Mouse (Mus musculus) thymus, adult 2 months (tissue): ENCODE measurements around the gene Mgat3. TPM values are rescaled to one million over a fixed set of nuclear protein-coding genes. Genes with fewer than 3 reads are reported as not detected.
A peak's percentile ranks its signal among the peaks of the same experiment; 100 is the strongest.

Experiments used
- DNase-seq: peaks from one replicate; pipeline ENCODE4 v3.0.0; 2021
- H3K27ac ChIP-seq: fragments of 200-500 bp; 2 replicates; pipeline ENCODE4 v1.5.1; 2012; ENCODE audit warnings: low read length, control low read depth; ENCODE audit not compliant: control insufficient read depth, insufficient read depth
- H3K27me3 ChIP-seq: fragments of 200-500 bp; 2 replicates; pipeline ENCODE4 v1.6.1; 2012; ENCODE audit warnings: mild to moderate bottlenecking, low read length, moderate library complexity, mixed read lengths; ENCODE audit not compliant: control insufficient read depth, insufficient read depth
- H3K36me3 ChIP-seq: fragments of 200-500 bp; 2 replicates; pipeline ENCODE4 v1.6.1; 2012; ENCODE audit warnings: mild to moderate bottlenecking, low read length, moderate library complexity; ENCODE audit not compliant: control insufficient read depth, insufficient read depth
- H3K4me1 ChIP-seq: fragments of 200-500 bp; replicated peaks from 2 replicates; pipeline ENCODE4 v1.6.1; 2012; ENCODE audit warnings: low read length; ENCODE audit not compliant: control insufficient read depth, insufficient read depth
- H3K4me3 ChIP-seq: fragments of 200-500 bp; 2 replicates; pipeline ENCODE4 v1.5.1; 2012; ENCODE audit warnings: mild to moderate bottlenecking, low read length, control low read depth, moderate library complexity; ENCODE audit not compliant: control insufficient read depth, insufficient read depth
- CTCF ChIP-seq: fragments of 200-500 bp; IDR thresholded peaks from 2 replicates; pipeline ENCODE4 v1.5.1; 2012; ENCODE audit warnings: mild to moderate bottlenecking, control low read depth, low read length, moderate library complexity, borderline replicate concordance; ENCODE audit not compliant: control insufficient read depth, poor library complexity, insufficient read depth; ENCODE audit errors: extremely low read depth
- POLR2A ChIP-seq: fragments of 200-500 bp; IDR thresholded peaks from 2 replicates; pipeline ENCODE4 v1.6.1; 2012; ENCODE audit warnings: mild to moderate bottlenecking, low read length, control low read depth, moderate library complexity; ENCODE audit not compliant: control insufficient read depth, poor library complexity, insufficient read depth; ENCODE audit errors: extremely low read depth
- WGBS: fragments of 180-500 bp; shearing (Covaris S2); methylation state at CpG from one replicate; pipeline ENCODE4 v1.1.7; 2018; 5-methylcytosine and 5-hydroxymethylcytosine counted together
- polyA plus RNA-seq: library from polyadenylated mRNA; depleted of rRNA; stranded (reverse); fragments of >200 nt; gene quantifications from 2 replicates; pipeline ENCODE4 v1.2.3, GENCODE M21; 2012; rRNA removed

Gene Mgat3
- polyA plus RNA-seq, 1 experiment: 20.3 TPM

DNA sequence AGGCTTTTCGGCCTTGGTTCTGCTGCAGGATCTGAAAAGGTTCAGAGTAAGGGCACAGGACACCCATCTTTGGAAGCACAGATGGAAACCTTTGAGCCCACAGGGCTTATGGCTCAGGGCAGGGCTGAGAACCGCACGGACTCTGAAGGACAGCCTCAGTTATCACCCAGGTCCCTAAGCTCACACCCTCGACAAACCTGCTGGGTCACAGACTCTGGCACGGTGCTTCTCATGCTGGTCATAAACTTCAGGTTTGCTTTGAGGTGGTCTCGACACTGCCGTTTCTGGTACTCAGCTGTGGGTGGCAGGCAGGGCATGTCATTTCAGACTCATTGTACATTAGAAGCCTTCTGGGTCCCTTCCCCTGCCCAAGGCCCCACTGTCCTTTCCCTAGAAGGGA, 87.6 kb downstream of the Mgat3 start:
- TF ChIP-seq CTCF (no peak), POLR2A (no peak)
- 89% methylated on average over 7 of the region's 7 CpGs for WGBS
- peaks cover 17% of the 10 kb centered on the region for H3K36me3 ChIP-seq

DNA sequence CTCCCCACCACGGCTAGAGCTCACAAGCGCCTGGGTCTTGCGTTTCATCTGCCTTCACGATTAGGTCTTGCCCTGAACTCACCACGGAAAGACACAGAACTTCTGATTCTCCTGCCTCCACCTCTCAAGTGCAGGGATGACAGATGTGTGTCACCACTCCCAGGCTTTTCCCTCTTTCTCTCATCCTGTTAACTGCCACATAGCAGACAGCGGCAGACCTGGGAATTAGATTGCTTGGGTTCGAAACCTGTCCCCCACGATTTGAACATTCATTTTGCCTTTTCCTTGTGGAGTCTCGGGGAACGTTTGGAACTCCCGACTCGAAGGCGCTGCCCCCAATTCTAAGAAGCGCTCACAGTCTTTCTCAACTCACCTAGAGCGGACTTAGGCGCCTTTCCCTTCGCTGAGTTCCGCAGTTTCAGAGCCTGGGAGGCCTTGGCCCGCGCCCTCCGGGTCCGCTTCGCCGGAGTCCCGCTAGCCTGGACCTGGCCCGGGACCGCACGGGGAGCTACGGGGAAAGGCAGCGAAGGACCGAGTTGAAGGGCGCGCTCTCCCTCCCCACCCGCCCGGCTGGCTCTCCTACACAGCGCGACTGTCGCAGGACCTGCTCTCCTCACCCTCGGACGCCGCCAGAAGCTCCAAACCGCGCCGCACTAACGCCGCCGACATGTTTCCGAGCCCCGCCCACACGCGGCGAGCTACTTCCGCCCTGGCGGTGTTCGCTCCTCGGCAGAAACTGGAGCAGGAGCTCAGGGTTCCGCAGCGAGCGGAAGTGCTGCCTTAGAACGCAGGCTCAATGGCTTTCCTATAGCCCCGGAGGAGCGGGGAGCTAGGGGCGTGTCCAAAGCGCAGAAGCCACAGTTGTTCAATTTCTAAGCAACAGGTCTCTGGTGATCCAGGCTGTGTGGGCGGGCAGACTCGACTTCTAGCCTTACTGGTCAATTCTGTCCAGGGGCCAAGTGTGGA, 90.4 kb downstream of the Mgat3 start, which contains the start of gene Rps19bp1:
Gene Rps19bp1, minus strand, starts transcription at position 706 of the 966 bp plus-strand sequence.
- Histone ChIP-seq H3K27ac (no peak within 1 kb of the TSS), H3K4me1 (peaks cover 13% of the 10 kb centered on the region), H3K36me3 (no peaks in the 10 kb centered on the region), H3K4me3 (peak within 1 kb of the TSS; percentile 81), H3K27me3 (no peaks in the 10 kb centered on the region)
- 1% methylated on average over 66 of the region's 66 CpGs for WGBS
- DNase-seq: peak; percentile 89
- TF ChIP-seq POLR2A (peak; percentile 53; the same call in 1 of the 2 replicates), CTCF (no peak)

More for the DNA sequence above, 87.6 kb downstream of the Mgat3 start:
- Histone ChIP-seq H3K27me3 (no peaks in the 10 kb centered on the region), H3K27ac (no peak overlapping the region), H3K4me1 (peaks cover 24% of the 10 kb centered on the region), H3K4me3 (no peak overlapping the region)
- DNase-seq: no peak

Other genes starting within 250 kb of the Mgat3 start
- 61.9 and 72.6 TPM in 2 replicates for gene Cbx7, start 202.6 kb upstream of the Mgat3 start, polyA plus RNA-seq
- 10.9 and 11.6 TPM in 2 replicates for gene Pdgfb, start 158.7 kb upstream of the Mgat3 start, polyA plus RNA-seq
- 91.8 and 121 TPM in 2 replicates for gene Syngr1, start 82.4 kb upstream of the Mgat3 start, polyA plus RNA-seq
- gene Rpl3, start 81.9 kb upstream of the Mgat3 start, polyA plus RNA-seq: 627 and 715 TPM in 2 replicates
- gene Tab1, start 40.6 kb upstream of the Mgat3 start, polyA plus RNA-seq: 53.8 and 61.0 TPM in 2 replicates
- 32.7 and 36.3 TPM in 2 replicates for gene Mief1, start 60.3 kb downstream of the Mgat3 start, polyA plus RNA-seq
- not detected in 2 replicates for gene AC140267.1, start 62.1 kb downstream of the Mgat3 start, polyA plus RNA-seq
- gene Atf4, start 81.5 kb downstream of the Mgat3 start, polyA plus RNA-seq: 169 and 179 TPM in 2 replicates
- 22.5 and 25.0 TPM in 2 replicates for gene Rps19bp1, start 90.6 kb downstream of the Mgat3 start, polyA plus RNA-seq
- 0.30 and 0.42 TPM in 2 replicates for gene Cacna1i, start 113.5 kb downstream of the Mgat3 start, polyA plus RNA-seq